Mouse (Mus musculus) CH12.LX (cell line): ENCODE results near the gene Dda1. TPM values are rescaled to one million over a fixed set of nuclear protein-coding genes. Genes with fewer than 3 reads are reported as not detected.
A peak's percentile ranks its signal among the peaks of the same experiment; 100 is the strongest.

Experiments
- DNase-seq: peaks from one replicate; pipeline ENCODE4 v3.0.0-alpha.2; 2013; ENCODE audit errors: extremely low read depth
- H3K27ac ChIP-seq: 2 replicates; pipeline ENCODE4 v1.5.1; 2012; ENCODE audit warnings: low read depth, mild to moderate bottlenecking, control low read depth, moderate library complexity; ENCODE audit not compliant: insufficient read depth
- H3K27me3 ChIP-seq: replicated peaks from 2 replicates; pipeline ENCODE3; 2012; ENCODE audit warnings: inconsistent platforms
- H3K36me3 ChIP-seq, 2 experiments: replicated peaks in 1 of 2; 2 replicates each; pipeline versions ENCODE3 to v1.6.1; 2012; ENCODE audit warnings: inconsistent platforms in 1 of 2, low read length in 1 of 2, mild to moderate bottlenecking in 1 of 2, mixed read lengths in 1 of 2, moderate library complexity in 1 of 2; ENCODE audit not compliant: control insufficient read depth in 1 of 2, insufficient read depth in 1 of 2
- H3K4me1 ChIP-seq, 2 experiments: 2 replicates each; pipeline ENCODE4 v1.6.1; 2012; ENCODE audit warnings: inconsistent platforms in 1 of 2, moderate library complexity in 1 of 2; ENCODE audit not compliant: insufficient read depth in 2 of 2, control insufficient read depth in 1 of 2
- H3K4me2 ChIP-seq: 2 replicates; pipeline ENCODE4 v1.6.1; 2012; ENCODE audit warnings: low read depth, mild to moderate bottlenecking, control low read depth; ENCODE audit not compliant: poor library complexity, insufficient read depth, severe bottlenecking
- H3K4me3 ChIP-seq, 3 experiments: fragments of 150-350 bp in 1 of 3; sonication (generic) in 1 of 3; replicated peaks in 1 of 3; 2 replicates each; pipeline versions ENCODE3 to v1.5.1; 2011 to 2012; ENCODE audit warnings: low read depth in 2 of 3, low read length in 2 of 3, mild to moderate bottlenecking in 2 of 3, moderate library complexity in 2 of 3, control low read depth in 1 of 3, improper control_type of control experiment in 1 of 3, inconsistent platforms in 1 of 3, mixed read lengths in 1 of 3; ENCODE audit not compliant: poor library complexity in 1 of 3
- H3K79me2 ChIP-seq: replicated peaks from 2 replicates; pipeline ENCODE4 v1.6.1; 2012; ENCODE audit warnings: mild to moderate bottlenecking, moderate library complexity; ENCODE audit not compliant: control insufficient read depth, poor library complexity, insufficient read depth, severe bottlenecking; ENCODE audit errors: extremely low read depth
- H3K9ac ChIP-seq: 2 replicates; pipeline ENCODE4 v1.6.1; 2012; ENCODE audit warnings: low read depth, mild to moderate bottlenecking, control low read depth, moderate library complexity; ENCODE audit not compliant: insufficient read depth
- H3K9me3 ChIP-seq: replicated peaks from 2 replicates; pipeline ENCODE3; 2012; ENCODE audit warnings: low read length, inconsistent platforms, mixed read lengths
- CHD1 ChIP-seq: IDR thresholded peaks from 2 replicates; pipeline ENCODE4 v1.6.1; 2012; ENCODE audit warnings: low read depth, low read length, improper control_type of control experiment, inconsistent platforms
- CHD2 ChIP-seq: IDR thresholded peaks from 2 replicates; pipeline ENCODE4 v1.6.1; 2011; ENCODE audit warnings: low read length, improper control_type of control experiment
- CTCF ChIP-seq, 2 experiments: IDR thresholded peaks in 1 of 2; conservative IDR thresholded peaks in 1 of 2; 2 replicates each; pipeline ENCODE4 v1.5.1; 2011 to 2012; ENCODE audit warnings: low read depth in 2 of 2, low read length in 2 of 2, improper control_type of control experiment in 1 of 2, inconsistent platforms in 1 of 2, mild to moderate bottlenecking in 1 of 2, moderate library complexity in 1 of 2
- EP300 ChIP-seq: IDR thresholded peaks from 2 replicates; pipeline ENCODE4 v1.6.1; 2011; ENCODE audit warnings: low read length, improper control_type of control experiment
- HCFC1 ChIP-seq: IDR thresholded peaks from 2 replicates; pipeline ENCODE4 v1.6.1; 2012; ENCODE audit warnings: low read depth, mild to moderate bottlenecking, inconsistent platforms, low read length, improper control_type of control experiment
- IRF4 ChIP-seq: IDR thresholded peaks from 2 replicates; pipeline ENCODE4 v1.6.1; 2014; ENCODE audit warnings: low read depth, mild to moderate bottlenecking, inconsistent platforms, low read length, improper control_type of control experiment
- JUN ChIP-seq: IDR thresholded peaks from 2 replicates; pipeline ENCODE4 v1.6.1; 2011; ENCODE audit warnings: low read depth, mild to moderate bottlenecking, low read length, improper control_type of control experiment, moderate library complexity; ENCODE audit not compliant: insufficient read depth
- JUND ChIP-seq: conservative IDR thresholded peaks from 2 replicates; pipeline ENCODE4 v1.6.1; 2011; ENCODE audit warnings: low read depth, low read length, improper control_type of control experiment
- MAFK ChIP-seq: IDR thresholded peaks from 2 replicates; pipeline ENCODE4 v1.6.1; 2011; ENCODE audit warnings: low read length, improper control_type of control experiment; ENCODE audit not compliant: insufficient replicate concordance
- MAX ChIP-seq: IDR thresholded peaks from 2 replicates; pipeline ENCODE4 v1.6.1; 2011; ENCODE audit warnings: low read length, improper control_type of control experiment
- MXI1 ChIP-seq: IDR thresholded peaks from 2 replicates; pipeline ENCODE4 v1.6.1; 2011; ENCODE audit warnings: mild to moderate bottlenecking, low read depth, low read length, improper control_type of control experiment
- MYC ChIP-seq: IDR thresholded peaks from 2 replicates; pipeline ENCODE4 v1.6.1; 2011; ENCODE audit warnings: low read depth, mild to moderate bottlenecking, improper control_type of control experiment, low read length
- POLR2A ChIP-seq: IDR thresholded peaks from 2 replicates; pipeline ENCODE4 v1.6.1; 2011; ENCODE audit warnings: low read depth, mild to moderate bottlenecking, improper control_type of control experiment, low read length
- RAD21 ChIP-seq: IDR thresholded peaks from 2 replicates; pipeline ENCODE4 v1.6.1; 2011; ENCODE audit warnings: low read depth, mild to moderate bottlenecking, low read length, improper control_type of control experiment, moderate library complexity
- SIN3A ChIP-seq: IDR thresholded peaks from 2 replicates; pipeline ENCODE4 v1.6.1; 2012; ENCODE audit warnings: low read length, improper control_type of control experiment, inconsistent platforms
- SMC3 ChIP-seq: IDR thresholded peaks from 2 replicates; pipeline ENCODE4 v1.6.1; 2011; ENCODE audit warnings: low read depth, low read length, improper control_type of control experiment
- TBP ChIP-seq: conservative IDR thresholded peaks from 2 replicates; pipeline ENCODE4 v1.6.1; 2011; ENCODE audit warnings: low read depth, low read length, improper control_type of control experiment
- TCF12 ChIP-seq: IDR thresholded peaks from 2 replicates; pipeline ENCODE4 v1.6.1; 2014; ENCODE audit warnings: low read depth, mild to moderate bottlenecking, inconsistent platforms, low read length, improper control_type of control experiment
- UBTF ChIP-seq: IDR thresholded peaks from 2 replicates; pipeline ENCODE4 v1.6.1; 2012; ENCODE audit warnings: low read depth, mild to moderate bottlenecking, inconsistent platforms, low read length, improper control_type of control experiment, moderate library complexity
- USF2 ChIP-seq: conservative IDR thresholded peaks from 2 replicates; pipeline ENCODE4 v1.6.1; 2011; ENCODE audit warnings: low read depth, low read length, improper control_type of control experiment
- ZNF384 ChIP-seq: IDR thresholded peaks from 2 replicates; pipeline ENCODE4 v1.6.1; 2012; ENCODE audit warnings: low read depth, low read length, improper control_type of control experiment, inconsistent platforms
- dilution Hi-C: fragments of 300-500 bp; cut with MboI; formaldehyde crosslinking; loops from 2 replicates; pipeline ENCODE4 v1.14.3; 2020; ENCODE audit warnings: low sequenced_read_pairs; ENCODE audit not compliant: extremely low pct_unique_long_range_greater_than_20kb, extremely low pct_ligation_motif_present
- in situ Hi-C: fragments of 300-500 bp; cut with MboI; formaldehyde crosslinking; loops from 3 replicates; pipeline ENCODE4 v1.14.3; 2019; ENCODE audit warnings: low sequenced_read_pairs, low pct_ligation_motif_present, low pct_unique_long_range_greater_than_20kb, mixed read lengths
- polyA plus RNA-seq: library from polyadenylated mRNA; unstranded; fragments of >175 nt; gene quantifications from 2 replicates; pipeline ENCODE4 v1.2.1, GENCODE M21; 2012; ENCODE audit warnings: low read depth; ENCODE audit not compliant: insufficient read length
- total RNA-seq, 2 experiments: library from RNA; depleted of rRNA; stranded (reverse); fragments of 300-350 nt in 1 of 2; fragments of >200 nt in 1 of 2; gene quantifications; 2 replicates each; pipeline ENCODE4 v1.2.3; 2012 to 2014

Gene Dda1
- total and polyA plus RNA-seq, 3 experiments = 57.4 to 78.1 (median 59.3) TPM

DNA sequence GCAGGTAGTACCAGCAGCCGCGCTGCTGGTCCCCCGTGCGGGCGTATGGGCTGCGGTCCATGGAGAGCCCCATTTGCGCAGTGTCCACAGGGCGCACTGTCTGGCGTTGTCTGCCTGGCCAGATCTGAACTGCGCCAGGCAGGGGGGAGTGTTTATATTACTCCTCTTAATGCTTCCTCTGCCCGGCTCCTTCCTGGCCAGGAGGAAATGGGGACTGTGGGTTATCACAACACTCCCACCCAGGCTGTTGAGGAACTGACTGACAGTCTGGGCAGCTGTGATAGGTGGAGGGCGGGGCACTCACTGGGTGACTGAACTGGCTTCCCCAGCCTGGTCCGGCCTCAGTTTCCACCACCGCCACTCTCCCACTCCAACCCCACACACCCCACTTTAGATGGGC is 42.6 kb downstream of the Dda1 start, which contains the start of gene Plvap:
Gene Plvap (minus strand): TSS at position 109 of the 400 bp plus-strand sequence.
- in situ Hi-C loops = no loop called here
- no peaks in the 10 kb centered on the region for H3K9me3 ChIP-seq
- peaks cover 0 to 2% of the 10 kb centered on the region in 2 experiments; a peak in 1 of 4 replicates for H3K4me1 ChIP-seq
- TF ChIP-seq SMC3 = no peak
- no peak for TF ChIP-seq HCFC1
- no peak for TF ChIP-seq TCF12
- no peak for TF ChIP-seq TBP
- no peak for TF ChIP-seq MAX
- TF ChIP-seq SIN3A = no peak
- no peak for TF ChIP-seq JUND
- no peak for TF ChIP-seq UBTF
- no peak for TF ChIP-seq IRF4
- no peak for TF ChIP-seq CHD2
- TF ChIP-seq EP300 = no peak
- no peak for TF ChIP-seq JUN
- TF ChIP-seq MAFK = no peak
- TF ChIP-seq POLR2A = no peak
- no peak for TF ChIP-seq MXI1
- no peak for TF ChIP-seq CHD1
- TF ChIP-seq, all 38 proteins: peak for 0
- Histone ChIP-seq H3K4me3 (no peak within 1 kb of the TSS), H3K27ac (no peak within 1 kb of the TSS), H3K79me2 (no peaks in the 10 kb centered on the region), H3K4me2 (no peak within 1 kb of the TSS), H3K36me3 (no peaks in the 10 kb centered on the region), H3K9ac (no peak within 1 kb of the TSS), H3K27me3 (peaks cover 49% of the 10 kb centered on the region)
- dilution Hi-C loops = no loop called here
- DNase-seq = no peak

GRCm38 (mm10) chr8:71513018-71513754 is 44.2 kb downstream of the Dda1 start:
- H3K4me1 ChIP-seq = peaks cover 0 to 5% of the 10 kb centered on the region in 2 experiments; a peak in 1 of 4 replicates
- peaks cover 34% of the 10 kb centered on the region for H3K27me3 ChIP-seq
- dilution Hi-C loops (no loop called here), in situ Hi-C loops (no loop called here)
- no peak overlapping the region for H3K4me3 ChIP-seq
- H3K9ac ChIP-seq = no peak overlapping the region
- no peak for DNase-seq
- no peak overlapping the region for H3K27ac ChIP-seq
- no peaks in the 10 kb centered on the region for H3K36me3 ChIP-seq
- no peaks in the 10 kb centered on the region for H3K79me2 ChIP-seq
- no peaks in the 10 kb centered on the region for H3K9me3 ChIP-seq
- TF ChIP-seq MYC = 0 out of 2 replicates have a peak, but pooled peaks have one; percentile 47
- no peak for TF ChIP-seq CHD1
- TF ChIP-seq RAD21 = peak; percentile 6; the same call in 1 of the 2 replicates
- no peak for TF ChIP-seq USF2
- TF ChIP-seq MXI1 = no peak
- TF ChIP-seq SMC3 = peak; percentile 22
- TF ChIP-seq TBP = no peak
- peak in 1 of 2 experiments; percentile 65; a peak in 2 of 4 replicates for TF ChIP-seq CTCF (conservative IDR thresholded peaks at IDR 0.05 in 1 of 2, IDR thresholded peaks at IDR 0.05 in 1 of 2; ENCODE audit: low read depth in 2 of 2, low read length in 2 of 2)
- TF ChIP-seq ZNF384 = peak; percentile 77
- TF ChIP-seq MAFK = no peak
- no peak overlapping the region for H3K4me2 ChIP-seq
